Mouse (Mus musculus): ENCODE measurements around the gene Uhrf1bp1l.

Gene Uhrf1bp1l

DNA sequence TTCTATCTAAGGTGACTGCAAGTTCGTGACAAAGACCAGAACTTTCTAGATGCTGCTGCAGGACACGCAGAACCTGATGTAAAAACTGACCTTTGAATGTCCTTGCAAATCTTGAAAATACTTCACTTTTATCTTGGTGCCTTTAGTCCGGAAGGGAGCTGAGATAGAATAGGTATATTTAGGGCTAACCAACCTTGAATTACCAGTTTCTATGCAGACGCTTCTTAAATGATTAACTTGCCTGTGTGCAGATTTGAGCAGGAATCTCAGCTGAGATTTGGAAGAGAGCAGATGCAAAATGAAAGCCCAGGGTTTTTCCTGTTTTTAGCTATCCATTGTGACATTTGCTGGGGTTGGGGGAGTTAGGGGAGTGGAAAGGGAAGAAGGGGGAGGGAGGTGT, 24.3 kb downstream of the Uhrf1bp1l start:
- Histone ChIP-seq H3K4me1 (replicated peaks; ENCODE audit: low read depth, low read length) (peaks cover 9% of the 10 kb centered on the region; the same call in 1 of the 2 replicates), H3K4me3 (replicated peaks; ENCODE audit: low read length) (no peak overlapping the region), H3K9me3 (ENCODE audit: low read length) (no peaks in the 10 kb centered on the region), H3K27me3 (ENCODE audit: insufficient read depth, low read length) (no peaks in the 10 kb centered on the region), H3K36me3 (ENCODE audit: insufficient read depth, low read length) (0 out of 2 replicates have a peak, but pooled peaks cover 6% of the 10 kb centered on the region)
- no peak for TF ChIP-seq CTCF (conservative IDR thresholded peaks at IDR 0.05; ENCODE audit: low read length)
- TF ChIP-seq NANOG (IDR thresholded peaks at IDR 0.05; ENCODE audit: borderline replicate concordance, low read length) = no peak
- no peak for TF ChIP-seq POU5F1 (IDR thresholded peaks at IDR 0.05; ENCODE audit: borderline replicate concordance, low read length)

DNA sequence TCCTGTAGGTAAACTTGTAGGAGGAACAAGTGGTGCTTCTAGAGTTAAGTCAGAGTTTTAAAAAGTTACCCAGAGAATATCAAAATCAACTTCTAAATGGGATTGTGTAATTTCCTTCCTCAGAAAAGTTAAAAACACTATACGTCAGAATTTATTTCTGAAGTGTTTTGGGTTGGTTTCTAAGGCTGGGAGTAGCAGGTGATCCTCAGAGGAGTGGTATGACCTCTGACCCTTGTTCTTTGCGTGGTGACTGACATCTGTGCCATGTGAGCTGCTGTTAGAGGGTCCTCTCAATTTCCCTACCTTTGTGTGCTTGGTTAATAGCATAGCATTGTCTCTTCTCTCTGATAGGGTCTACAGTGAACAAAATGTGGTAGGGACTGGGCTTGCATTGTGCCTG, 27.1 kb downstream of the Uhrf1bp1l start:
- Histone ChIP-seq H3K36me3 (ENCODE audit: insufficient read depth, low read length) (peaks cover 15% of the 10 kb centered on the region; the same call in 1 of the 2 replicates), H3K27me3 (ENCODE audit: insufficient read depth, low read length) (no peaks in the 10 kb centered on the region), H3K9me3 (ENCODE audit: low read length) (no peaks in the 10 kb centered on the region), H3K4me1 (replicated peaks; ENCODE audit: low read depth, low read length) (peaks cover 9% of the 10 kb centered on the region; the same call in 1 of the 2 replicates), H3K4me3 (replicated peaks; ENCODE audit: low read length) (no peak overlapping the region)
- TF ChIP-seq CTCF (conservative IDR thresholded peaks at IDR 0.05; ENCODE audit: low read length) (no peak), NANOG (IDR thresholded peaks at IDR 0.05; ENCODE audit: borderline replicate concordance, low read length) (no peak), POU5F1 (IDR thresholded peaks at IDR 0.05; ENCODE audit: borderline replicate concordance, low read length) (no peak)

DNA sequence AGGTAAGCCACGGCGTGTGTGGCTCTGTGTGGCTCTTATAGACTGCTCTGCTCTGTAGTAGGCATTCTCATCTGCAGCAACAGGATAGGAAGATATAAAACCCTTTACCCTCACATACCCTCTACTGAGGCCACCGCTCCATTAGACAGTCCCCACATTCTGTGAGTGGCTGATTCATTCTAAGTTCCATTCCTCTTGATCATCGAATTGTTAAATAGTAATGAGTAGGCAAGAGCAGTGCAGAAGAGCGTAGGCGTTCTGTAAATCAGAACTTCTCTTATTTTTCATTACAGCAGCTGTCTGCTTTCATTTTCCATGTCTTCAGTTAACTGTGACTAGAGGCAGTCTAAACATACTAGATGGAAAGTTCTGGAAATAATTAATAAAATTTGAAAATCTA, 31.2 kb downstream of the Uhrf1bp1l start:
- Histone ChIP-seq H3K27me3 (ENCODE audit: insufficient read depth, low read length) (no peaks in the 10 kb centered on the region), H3K4me3 (replicated peaks; ENCODE audit: low read length) (no peak overlapping the region), H3K4me1 (replicated peaks; ENCODE audit: low read depth, low read length) (no peaks in the 10 kb centered on the region), H3K9me3 (ENCODE audit: low read length) (no peaks in the 10 kb centered on the region), H3K36me3 (ENCODE audit: insufficient read depth, low read length) (peaks cover 30% of the 10 kb centered on the region)
- no peak for TF ChIP-seq CTCF (conservative IDR thresholded peaks at IDR 0.05; ENCODE audit: low read length)
- TF ChIP-seq POU5F1 (IDR thresholded peaks at IDR 0.05; ENCODE audit: borderline replicate concordance, low read length) = no peak
- TF ChIP-seq NANOG (IDR thresholded peaks at IDR 0.05; ENCODE audit: borderline replicate concordance, low read length) = no peak

DNA sequence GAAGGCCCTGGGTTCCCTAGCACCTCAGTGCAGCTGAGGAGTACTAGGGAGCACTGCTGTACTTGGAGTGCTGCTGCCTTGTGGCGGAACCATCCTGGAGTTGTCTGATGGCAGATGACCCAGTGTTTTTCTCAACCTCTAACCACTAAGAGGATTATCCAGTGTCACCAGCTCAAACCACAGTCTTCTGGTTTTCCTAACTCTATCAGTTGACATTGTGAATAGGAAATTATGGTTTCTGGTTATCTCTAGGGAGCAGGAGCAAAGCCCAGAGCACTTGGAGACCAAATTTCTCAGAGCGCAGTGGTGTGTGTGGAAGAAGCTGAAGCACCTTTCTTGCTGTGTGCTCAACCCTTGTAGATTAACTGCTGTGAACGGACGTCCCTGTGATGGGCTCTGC, 47.1 kb downstream of the Uhrf1bp1l start:
- TF ChIP-seq NANOG (IDR thresholded peaks at IDR 0.05; ENCODE audit: borderline replicate concordance, low read length) = no peak
- no peak for TF ChIP-seq POU5F1 (IDR thresholded peaks at IDR 0.05; ENCODE audit: borderline replicate concordance, low read length)
- TF ChIP-seq CTCF (conservative IDR thresholded peaks at IDR 0.05; ENCODE audit: low read length) = no peak

DNA sequence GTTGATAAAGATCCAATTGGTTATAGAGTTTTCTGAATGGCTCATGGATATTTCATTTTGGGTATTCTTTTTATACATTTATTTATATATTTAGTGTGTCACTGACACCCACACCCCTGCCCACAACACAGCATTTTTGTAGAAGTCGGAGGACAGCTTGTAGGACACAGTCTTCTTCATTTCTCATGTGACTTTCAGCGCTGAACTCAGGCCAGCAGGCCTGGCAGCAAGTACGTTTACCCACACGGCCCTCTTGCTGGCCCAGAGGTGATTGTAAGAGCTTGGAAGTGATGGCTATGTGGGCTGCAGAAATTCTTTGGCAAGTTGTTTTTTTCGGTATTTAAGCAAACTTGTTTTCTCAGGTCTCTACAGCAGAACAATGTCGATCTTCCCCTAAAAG, 49.3 kb downstream of the Uhrf1bp1l start:
- Histone ChIP-seq H3K4me1 (replicated peaks; ENCODE audit: low read depth, low read length) (no peaks in the 10 kb centered on the region), H3K36me3 (ENCODE audit: insufficient read depth, low read length) (peaks cover 13% of the 10 kb centered on the region), H3K4me3 (replicated peaks; ENCODE audit: low read length) (no peak overlapping the region), H3K27me3 (ENCODE audit: insufficient read depth, low read length) (no peaks in the 10 kb centered on the region), H3K9me3 (ENCODE audit: low read length) (no peaks in the 10 kb centered on the region)
- TF ChIP-seq NANOG (IDR thresholded peaks at IDR 0.05; ENCODE audit: borderline replicate concordance, low read length) (no peak), POU5F1 (IDR thresholded peaks at IDR 0.05; ENCODE audit: borderline replicate concordance, low read length) (no peak), CTCF (conservative IDR thresholded peaks at IDR 0.05; ENCODE audit: low read length) (no peak)

More for the DNA sequence above, 47.1 kb downstream of the Uhrf1bp1l start:
- Histone ChIP-seq H3K27me3 (ENCODE audit: insufficient read depth, low read length) (no peaks in the 10 kb centered on the region), H3K9me3 (ENCODE audit: low read length) (no peaks in the 10 kb centered on the region), H3K4me1 (replicated peaks; ENCODE audit: low read depth, low read length) (no peaks in the 10 kb centered on the region), H3K36me3 (ENCODE audit: insufficient read depth, low read length) (peaks cover 30% of the 10 kb centered on the region), H3K4me3 (replicated peaks; ENCODE audit: low read length) (no peak overlapping the region)

DNA sequence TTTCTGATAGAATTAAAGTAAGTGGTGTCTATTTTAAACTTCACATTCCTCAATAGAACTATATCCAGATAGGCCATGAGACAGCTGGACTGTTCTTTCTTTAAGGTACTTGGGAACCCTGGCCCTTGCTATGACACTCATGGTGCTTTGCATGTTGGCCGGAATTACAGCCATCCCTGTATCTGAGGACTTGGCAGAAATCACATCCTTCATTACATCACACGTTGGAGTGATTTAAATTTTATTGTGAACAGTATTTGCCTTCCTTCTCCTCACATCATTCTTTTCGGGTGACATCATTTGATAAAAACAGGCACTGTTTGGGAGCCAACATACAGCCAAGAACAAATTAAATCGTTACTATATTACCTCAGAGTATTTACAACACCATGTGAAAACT, 74.4 kb downstream of the Uhrf1bp1l start:
- no peaks in the 10 kb centered on the region for H3K9me3 ChIP-seq (ENCODE audit: low read length)
- no peaks in the 10 kb centered on the region for H3K27me3 ChIP-seq (ENCODE audit: insufficient read depth, low read length)
- no peak for TF ChIP-seq POU5F1 (IDR thresholded peaks at IDR 0.05; ENCODE audit: borderline replicate concordance, low read length)
- no peak for TF ChIP-seq CTCF (conservative IDR thresholded peaks at IDR 0.05; ENCODE audit: low read length)
- TF ChIP-seq NANOG (IDR thresholded peaks at IDR 0.05; ENCODE audit: borderline replicate concordance, low read length) = no peak
- H3K4me1 ChIP-seq (replicated peaks; ENCODE audit: low read depth, low read length) = peaks cover 2% of the 10 kb centered on the region; the same call in 1 of the 2 replicates
- peaks cover 32% of the 10 kb centered on the region for H3K36me3 ChIP-seq (ENCODE audit: insufficient read depth, low read length)
- H3K4me3 ChIP-seq (replicated peaks; ENCODE audit: low read length) = no peak overlapping the region

DNA sequence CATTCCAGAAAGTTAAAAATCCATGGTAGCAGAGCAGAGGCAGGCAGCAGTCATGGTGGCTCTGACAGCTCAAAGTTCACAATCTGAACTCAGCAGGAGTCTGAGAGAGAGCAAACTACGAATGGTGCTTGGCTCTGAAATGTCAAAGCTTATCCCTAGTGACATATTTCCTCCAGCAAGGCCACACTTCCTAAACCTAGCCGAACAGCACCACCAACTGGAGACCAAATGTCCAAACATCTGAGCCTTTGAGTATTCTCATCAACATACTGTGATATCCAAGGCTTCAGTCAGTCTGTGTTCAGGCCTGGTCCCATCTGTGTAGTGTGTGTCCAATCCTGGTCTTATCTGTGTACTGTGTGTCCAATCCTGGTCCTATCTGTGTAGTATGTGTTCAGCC, 79.1 kb downstream of the Uhrf1bp1l start:
- no peaks in the 10 kb centered on the region for H3K4me1 ChIP-seq (replicated peaks; ENCODE audit: low read depth, low read length)
- peaks cover 10% of the 10 kb centered on the region for H3K36me3 ChIP-seq (ENCODE audit: insufficient read depth, low read length)
- H3K4me3 ChIP-seq (replicated peaks; ENCODE audit: low read length) = no peak overlapping the region
- H3K27me3 ChIP-seq (ENCODE audit: insufficient read depth, low read length) = no peaks in the 10 kb centered on the region
- no peak for TF ChIP-seq POU5F1 (IDR thresholded peaks at IDR 0.05; ENCODE audit: borderline replicate concordance, low read length)
- peak; percentile 13; the same call in 1 of the 2 replicates for TF ChIP-seq CTCF (conservative IDR thresholded peaks at IDR 0.05; ENCODE audit: low read length)
- H3K9me3 ChIP-seq (ENCODE audit: low read length) = no peaks in the 10 kb centered on the region

DNA sequence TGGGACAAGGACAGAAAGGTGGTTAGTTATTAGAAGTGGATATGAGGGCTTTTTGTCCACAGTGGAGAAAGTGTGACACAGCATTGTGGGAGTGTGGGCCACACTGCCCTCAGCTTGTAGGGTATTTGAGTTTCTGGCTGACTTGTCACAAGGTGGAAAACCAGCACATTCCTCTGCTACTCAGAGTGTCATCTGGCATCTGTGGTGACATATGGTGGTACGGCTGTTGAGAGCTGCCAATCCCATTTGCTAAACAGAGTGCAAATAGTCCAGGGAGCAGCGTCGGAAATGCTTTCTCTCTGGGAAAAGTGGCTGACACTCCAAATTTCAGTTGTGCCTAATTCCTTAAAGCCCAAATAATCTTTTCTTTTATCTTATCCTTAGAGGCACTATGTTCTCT, 82.1 kb downstream of the Uhrf1bp1l start:
- TF ChIP-seq NANOG (IDR thresholded peaks at IDR 0.05; ENCODE audit: borderline replicate concordance, low read length) = no peak
- no peak for TF ChIP-seq CTCF (conservative IDR thresholded peaks at IDR 0.05; ENCODE audit: low read length)
- no peaks in the 10 kb centered on the region for H3K36me3 ChIP-seq (ENCODE audit: insufficient read depth, low read length)
- no peak overlapping the region for H3K4me3 ChIP-seq (replicated peaks; ENCODE audit: low read length)
- H3K27me3 ChIP-seq (ENCODE audit: insufficient read depth, low read length) = no peaks in the 10 kb centered on the region
- no peaks in the 10 kb centered on the region for H3K4me1 ChIP-seq (replicated peaks; ENCODE audit: low read depth, low read length)
- no peaks in the 10 kb centered on the region for H3K9me3 ChIP-seq (ENCODE audit: low read length)

DNA sequence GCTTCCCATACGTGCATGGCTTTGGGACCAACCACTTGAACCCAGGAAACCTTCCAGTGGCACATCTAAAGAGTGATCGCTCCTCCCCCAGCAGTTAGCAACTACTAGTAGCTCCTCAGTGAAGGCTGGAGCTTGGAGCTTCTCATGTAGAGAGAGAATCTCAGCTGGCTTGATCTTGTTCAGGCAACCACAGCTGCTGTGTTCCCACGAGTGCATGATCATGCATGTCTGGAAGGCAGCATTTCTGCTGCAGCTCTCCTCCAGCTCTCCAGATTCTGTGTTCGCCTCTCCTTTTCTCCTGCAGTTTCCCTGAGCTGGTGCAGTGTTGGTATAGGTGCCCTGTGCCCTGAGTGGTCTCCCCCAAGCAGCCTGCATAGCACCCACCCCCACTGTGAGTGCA, 87.5 kb downstream of the Uhrf1bp1l start:
- no peaks in the 10 kb centered on the region for H3K27me3 ChIP-seq (ENCODE audit: insufficient read depth, low read length)

More for the DNA sequence above, 87.5 kb downstream of the Uhrf1bp1l start:
- no peaks in the 10 kb centered on the region for H3K9me3 ChIP-seq (ENCODE audit: low read length)
- TF ChIP-seq POU5F1 (IDR thresholded peaks at IDR 0.05; ENCODE audit: borderline replicate concordance, low read length) (no peak), CTCF (conservative IDR thresholded peaks at IDR 0.05; ENCODE audit: low read length) (no peak), NANOG (IDR thresholded peaks at IDR 0.05; ENCODE audit: borderline replicate concordance, low read length) (no peak)
- no peaks in the 10 kb centered on the region for H3K36me3 ChIP-seq (ENCODE audit: insufficient read depth, low read length)
- no peak overlapping the region for H3K4me3 ChIP-seq (replicated peaks; ENCODE audit: low read length)
- H3K4me1 ChIP-seq (replicated peaks; ENCODE audit: low read depth, low read length) = no peaks in the 10 kb centered on the region
